Mouse (Mus musculus): ENCODE measurements at regions not wholly inside any gene's neighbourhood (a gene's known extent, or its start where the extent isn't known, plus 50 kb on each side); places are given as distances from the start of the nearest gene placed in this dataset.

DNA sequence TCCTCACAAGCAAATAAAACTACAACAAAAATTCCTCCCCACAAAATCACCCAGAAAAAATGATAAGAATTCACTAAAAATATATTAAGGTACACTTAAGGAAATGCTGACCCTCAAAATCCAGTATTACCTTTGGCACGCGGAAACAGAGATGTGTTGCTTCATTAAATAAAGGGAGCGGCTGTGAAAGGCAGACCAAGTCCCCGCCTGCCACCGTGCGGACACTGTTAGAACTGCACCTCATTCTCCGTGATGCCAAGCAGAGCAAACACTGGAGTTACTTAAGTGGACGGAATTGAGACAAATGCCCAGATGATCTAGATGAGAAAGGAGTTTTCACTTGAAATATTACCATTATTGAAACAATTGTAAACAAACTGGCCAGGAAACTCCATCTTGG lies 1839.1 kb downstream of the 9330182O14Rik start:
- TF ChIP-seq CTCF (IDR thresholded peaks at IDR 0.05; ENCODE audit: low read depth) (peak; percentile 94), EP300 (IDR thresholded peaks at IDR 0.05; ENCODE audit: low read depth) (no peak)

Data from liver, postnatal 0 days (tissue).